Mouse (Mus musculus) heart, adult 8-10 months (tissue): ENCODE measurements at regions not wholly inside any gene's neighbourhood (a gene's known extent, or its start where the extent isn't known, plus 50 kb on each side); places are given as distances from the start of the nearest gene placed in this dataset.

Source experiments
- DNase-seq: peaks from one replicate; pipeline ENCODE4 v3.0.0; 2022; ENCODE audit warnings: low spot score

DNA sequence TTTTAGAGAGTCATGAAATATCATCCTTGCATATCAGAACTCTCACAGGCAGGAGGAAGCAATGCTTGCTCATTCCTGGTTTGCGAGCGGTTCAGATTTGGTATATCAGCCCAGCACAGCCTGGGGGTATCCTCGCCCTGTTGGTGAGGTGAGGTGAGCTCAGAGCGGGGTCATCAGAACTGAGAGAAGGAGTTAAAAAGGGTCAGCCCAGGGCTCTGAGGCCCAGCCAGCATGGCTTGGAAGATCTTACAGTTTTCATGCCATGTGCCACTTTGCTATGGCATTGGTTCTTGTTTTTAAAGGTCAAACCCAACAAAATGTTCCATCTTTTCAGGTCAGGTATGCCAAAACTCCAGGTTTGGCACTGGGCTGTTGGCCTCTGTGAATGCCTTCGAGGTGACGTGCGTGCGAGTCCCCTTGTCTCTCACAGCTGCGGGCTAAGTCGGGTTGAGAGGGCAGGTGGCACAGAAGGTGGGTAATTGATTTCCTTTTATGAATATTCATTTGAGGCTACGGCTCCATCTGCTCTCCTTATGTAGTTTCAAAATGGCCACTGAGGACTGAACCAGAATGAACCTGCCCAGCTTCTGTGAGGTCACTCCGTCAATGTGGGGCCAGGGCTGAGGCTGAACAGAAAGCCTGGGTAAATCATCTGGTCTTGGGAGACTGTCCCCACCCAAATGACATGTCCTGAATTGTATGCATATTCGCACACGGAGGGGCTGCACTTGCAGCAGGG lies 86.3 kb downstream of the Hhipl2 start:
- no peak for DNase-seq

- DNase-seq: no peak
Observed at GRCm38 (mm10) chr1:183507893-183508292, 89.9 kb downstream of the Hhipl2 start.

- DNase-seq: peak; percentile 45
Observed at GRCm38 (mm10) chr1:183510759-183511158, 92.7 kb downstream of the Hhipl2 start.

DNA sequence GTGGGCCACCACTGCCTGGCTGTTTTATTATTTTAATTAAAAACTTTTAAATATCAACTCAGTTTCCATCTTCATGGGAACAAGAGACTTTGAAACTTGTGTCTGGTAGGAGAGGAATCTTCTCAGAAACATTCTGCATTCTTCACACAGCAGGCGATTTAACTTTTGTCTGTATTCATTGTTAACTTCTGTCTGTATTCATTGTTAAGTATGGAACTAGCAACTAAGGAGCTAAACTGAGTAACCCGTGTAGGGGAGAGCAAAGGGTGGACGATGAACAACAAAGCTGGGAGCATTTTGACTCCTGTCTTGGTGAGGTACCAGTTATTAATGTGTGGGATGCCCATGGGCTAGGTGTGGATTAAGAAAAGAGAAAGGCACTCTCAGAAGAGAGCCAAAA lies 95.9 kb downstream of the Hhipl2 start:
- DNase-seq: no peak

- DNase-seq: no peak
Observed at GRCm38 (mm10) chr1:183514281-183514983, 96.4 kb downstream of the Hhipl2 start.

DNA sequence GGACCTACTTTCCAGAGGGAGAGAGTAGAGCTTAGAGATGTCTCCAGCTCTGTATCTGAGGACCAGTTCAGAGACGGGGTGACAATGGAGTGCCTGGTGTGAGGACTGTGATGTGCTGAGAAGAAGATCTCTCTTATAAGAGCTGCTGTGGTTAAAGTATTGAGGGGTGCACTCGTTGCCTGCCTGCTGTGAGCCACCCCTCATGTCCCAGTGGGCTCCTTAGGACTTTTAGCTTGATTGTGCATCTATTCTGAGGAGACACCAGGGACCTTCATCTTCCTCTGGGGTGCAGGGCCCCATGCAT lies 96.9 kb downstream of the Hhipl2 start:
- no peak for DNase-seq

DNA sequence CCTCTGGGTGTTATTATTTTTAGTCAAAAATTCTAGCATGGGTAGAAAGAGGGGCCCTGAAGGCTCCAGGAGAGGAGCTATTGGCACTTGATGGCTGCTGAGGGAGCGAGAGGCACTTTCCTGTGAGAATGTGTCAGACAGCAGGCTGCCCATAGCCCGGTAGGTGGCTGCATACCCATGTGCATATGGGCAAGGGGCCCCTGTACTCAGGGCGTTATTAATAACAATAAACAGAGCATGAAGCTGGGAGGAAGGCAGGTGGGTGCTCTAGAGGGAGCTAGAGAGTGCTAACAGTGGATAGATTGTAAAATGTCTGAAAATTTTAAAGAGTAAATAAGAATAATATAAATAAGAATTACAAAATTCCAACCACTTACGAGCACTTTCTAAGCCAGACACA lies 98.2 kb downstream of the Hhipl2 start:
- DNase-seq: no peak

GRCm38 (mm10) chr1:183517236-183517635 lies 99.2 kb downstream of the Hhipl2 start:
- no peak for DNase-seq

DNA sequence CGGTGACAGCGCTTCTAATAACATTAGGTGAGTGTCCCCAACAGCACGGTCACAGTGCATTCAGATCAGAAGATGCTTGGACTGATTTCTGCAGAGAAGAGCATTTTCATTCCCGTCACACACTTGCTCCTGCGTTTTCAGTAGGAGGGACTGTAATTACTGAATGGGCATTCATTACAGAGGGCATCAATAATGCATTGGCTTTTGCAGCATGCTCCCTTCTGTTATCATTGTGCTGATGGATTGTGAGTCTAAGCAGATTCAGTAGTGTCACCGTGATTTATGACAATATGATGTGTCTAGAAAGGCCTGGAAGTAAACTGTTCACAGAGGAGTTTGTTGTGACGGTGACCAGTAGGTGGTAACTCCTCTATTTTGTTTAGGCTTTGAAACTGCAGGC lies 103.6 kb downstream of the Hhipl2 start:
- DNase-seq: no peak

GRCm38 (mm10) chr1:183533386-183533785 lies 115.4 kb downstream of the Hhipl2 start:
- DNase-seq: no peak

- DNase-seq: no peak
Observed at GRCm38 (mm10) chr1:183548752-183549387, 130.9 kb downstream of the Hhipl2 start.

- DNase-seq: no peak
Observed at GRCm38 (mm10) chr1:183552617-183553016, 134.6 kb downstream of the Hhipl2 start.

- DNase-seq: no peak
Observed at GRCm38 (mm10) chr1:183553219-183553618, 135.2 kb downstream of the Hhipl2 start.

DNA sequence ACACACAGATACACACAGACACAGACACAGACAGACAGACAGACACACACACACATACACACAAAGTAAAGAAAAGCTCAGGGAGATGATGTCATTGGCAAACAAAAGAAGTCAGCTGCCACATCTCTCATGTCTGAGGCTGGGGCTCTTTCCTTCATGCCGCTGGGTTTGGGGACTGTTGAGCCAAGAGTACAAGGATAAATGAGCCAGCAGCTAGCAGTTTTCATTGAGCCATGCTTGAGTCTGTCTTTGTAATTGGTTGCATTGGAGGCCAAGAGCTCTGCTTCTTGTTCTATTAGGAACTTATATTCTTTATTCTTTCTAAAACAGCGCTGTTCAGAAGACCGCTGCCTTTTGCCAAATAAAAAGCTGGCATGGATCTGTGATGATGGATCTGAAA lies 144.8 kb downstream of the Hhipl2 start:
- no peak for DNase-seq

DNA sequence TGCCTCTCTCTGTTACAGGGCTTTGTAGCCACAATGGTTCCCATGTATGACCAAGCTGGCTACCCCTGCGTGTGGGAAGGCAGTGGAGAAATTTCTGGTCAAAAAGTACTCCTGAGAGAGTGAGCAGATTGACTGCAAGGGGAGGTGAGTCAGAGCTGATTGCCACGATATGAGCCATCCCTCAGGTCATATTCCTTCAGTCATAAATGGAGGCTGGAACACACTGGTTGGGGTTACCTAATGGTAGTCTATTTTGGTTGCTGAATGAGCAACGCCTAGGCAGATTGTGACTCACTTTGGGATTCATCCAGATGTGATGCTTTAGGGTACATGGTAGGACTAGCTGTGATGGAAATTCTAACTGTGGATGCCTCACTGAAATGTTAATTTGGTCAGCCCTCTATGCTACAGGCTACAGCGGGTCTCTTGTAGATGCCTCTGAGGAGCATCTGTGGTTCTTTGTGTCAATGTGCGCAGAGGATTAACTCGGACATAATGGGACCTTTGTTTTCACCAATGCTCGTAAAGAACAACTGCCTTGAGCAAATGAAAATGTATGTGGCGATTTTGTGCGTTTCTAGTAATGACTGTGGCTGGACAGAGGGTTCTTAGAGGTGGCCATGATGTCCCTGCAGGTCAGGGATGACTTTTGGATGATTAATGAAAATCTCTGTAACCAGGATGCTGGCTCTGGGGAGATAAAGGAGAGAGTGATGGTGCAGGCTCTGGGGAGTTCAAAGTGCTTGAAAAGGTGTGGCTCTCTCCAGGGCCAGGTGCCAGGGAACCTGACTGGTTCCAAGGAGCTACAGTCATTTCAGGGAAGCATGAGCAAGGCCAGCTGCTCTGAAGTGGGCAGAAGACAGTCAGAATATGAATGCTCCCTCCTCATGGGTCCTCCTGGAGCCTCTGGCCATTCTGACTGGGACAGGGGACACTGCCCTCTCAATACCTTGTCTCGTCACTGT lies 155.9 kb downstream of the Hhipl2 start:
- DNase-seq: no peak

DNA sequence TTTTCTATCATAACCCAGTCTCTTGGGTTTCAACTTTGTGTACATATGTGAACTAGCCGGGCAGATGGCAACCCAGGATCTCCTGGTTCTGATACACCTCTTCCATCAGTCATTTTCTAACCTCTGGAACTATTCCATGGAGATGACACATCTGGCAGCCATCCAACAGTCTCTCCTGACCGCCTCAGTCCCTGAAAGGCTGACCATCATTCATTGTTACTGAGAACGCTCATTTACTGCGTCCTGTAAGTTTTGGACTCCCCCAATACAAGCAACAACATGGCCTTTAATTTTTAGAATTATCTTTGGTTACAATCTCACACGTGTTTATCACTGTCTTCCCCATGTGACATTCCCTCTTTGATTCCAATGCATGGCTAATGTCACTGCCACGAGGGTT lies 166.8 kb downstream of the Hhipl2 start:
- no peak for DNase-seq

GRCm38 (mm10) chr1:183586406-183586805 lies 168.4 kb downstream of the Hhipl2 start:
- DNase-seq: no peak

- no peak for DNase-seq
Observed at GRCm38 (mm10) chr1:183595306-183595705, 177.3 kb downstream of the Hhipl2 start.

- no peak for DNase-seq
Observed at GRCm38 (mm10) chr1:183600466-183600865, 182.5 kb downstream of the Hhipl2 start.

- DNase-seq: no peak
Observed at GRCm38 (mm10) chr1:183611966-183612694, 194.1 kb downstream of the Hhipl2 start.

GRCm38 (mm10) chr1:183619451-183620059 lies 201.5 kb downstream of the Hhipl2 start:
- no peak for DNase-seq
